Mouse (Mus musculus): ENCODE data around the gene Tnfaip8l1. TPM values are rescaled to one million over a fixed set of nuclear protein-coding genes. Genes with fewer than 3 reads are reported as not detected.
A peak's percentile ranks its signal among the peaks of the same experiment; 100 is the strongest.

Gene Tnfaip8l1
- total RNA-seq (2022): under 1 TPM; 0.12 to 0.54 (median 0.25) TPM

DNA sequence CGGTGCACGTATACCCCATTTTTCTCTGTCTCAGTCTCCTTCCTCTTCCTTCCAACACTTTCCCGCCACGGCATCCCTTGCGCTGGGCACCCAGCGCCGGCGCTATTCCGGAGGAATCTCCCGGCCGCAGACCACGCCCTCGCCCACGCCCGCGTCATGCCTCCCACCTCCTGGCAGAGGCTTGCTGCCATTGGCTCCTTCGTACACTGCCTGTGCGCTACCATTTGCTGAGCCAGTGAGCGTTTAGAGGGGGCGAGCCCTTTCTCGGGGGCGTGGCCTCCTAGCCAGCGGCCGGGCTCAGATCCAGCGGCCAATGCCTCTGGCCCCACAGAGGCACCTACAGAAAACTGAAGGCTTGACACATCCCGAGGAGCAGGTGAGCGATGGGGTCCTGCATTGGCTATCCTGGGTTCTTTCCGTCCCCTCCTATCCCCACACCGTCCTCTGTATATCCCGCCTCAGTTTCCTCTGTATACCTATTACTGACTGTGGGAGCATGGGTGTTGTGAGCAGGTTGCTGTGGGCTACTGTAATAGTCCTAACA is at the start of gene Tnfaip8l1:
Gene Tnfaip8l1 (plus strand): TSS at position 247 of the 544 bp plus-strand sequence.
- peak; percentile 85 to 91 for DNase-seq (ENCODE audit: low spot score in 2 of 2)

DNA sequence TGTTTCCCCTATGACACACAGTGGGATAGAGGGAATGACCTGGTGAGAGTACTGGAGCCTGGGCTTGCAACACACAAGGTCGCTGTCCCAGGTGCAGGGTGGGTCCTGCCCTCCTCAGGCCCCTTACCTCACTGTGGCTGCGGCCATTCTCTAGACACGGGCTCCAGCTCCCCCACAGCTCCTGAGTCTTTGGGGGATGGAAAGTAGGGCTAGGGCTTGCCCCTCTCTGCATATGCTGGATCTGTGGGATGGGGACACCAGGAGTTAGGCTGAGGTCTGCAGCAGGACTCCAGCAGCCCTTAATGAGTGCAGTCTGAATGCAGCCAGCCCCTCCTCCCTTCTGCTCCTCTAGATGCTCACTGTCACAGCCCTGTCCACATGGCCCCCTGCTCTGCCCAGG is 49.5 kb upstream of the Tnfaip8l1 start:
- no peak for DNase-seq (ENCODE audit: low spot score in 2 of 2)

DNA sequence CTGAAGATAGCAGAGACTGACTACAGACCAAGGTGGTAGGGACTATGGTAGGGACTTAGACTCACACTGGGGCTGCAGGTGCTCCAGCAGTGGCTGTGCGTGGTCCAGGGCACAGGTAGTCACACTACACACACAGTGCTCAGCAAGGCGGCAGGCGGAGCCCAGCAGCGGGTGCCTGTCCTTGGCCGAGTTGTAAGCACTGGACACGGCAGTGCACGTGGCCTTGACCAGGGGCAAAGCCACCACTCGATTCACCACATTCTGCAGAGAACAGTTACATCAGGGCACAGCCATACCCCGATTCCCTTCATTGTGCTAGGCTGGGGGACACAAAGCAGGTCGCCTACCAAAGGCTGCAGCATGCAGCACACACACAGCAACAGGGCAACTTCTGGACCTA is 46.1 kb upstream of the Tnfaip8l1 start:
- DNase-seq (ENCODE audit: low spot score in 2 of 2): no peak

DNA sequence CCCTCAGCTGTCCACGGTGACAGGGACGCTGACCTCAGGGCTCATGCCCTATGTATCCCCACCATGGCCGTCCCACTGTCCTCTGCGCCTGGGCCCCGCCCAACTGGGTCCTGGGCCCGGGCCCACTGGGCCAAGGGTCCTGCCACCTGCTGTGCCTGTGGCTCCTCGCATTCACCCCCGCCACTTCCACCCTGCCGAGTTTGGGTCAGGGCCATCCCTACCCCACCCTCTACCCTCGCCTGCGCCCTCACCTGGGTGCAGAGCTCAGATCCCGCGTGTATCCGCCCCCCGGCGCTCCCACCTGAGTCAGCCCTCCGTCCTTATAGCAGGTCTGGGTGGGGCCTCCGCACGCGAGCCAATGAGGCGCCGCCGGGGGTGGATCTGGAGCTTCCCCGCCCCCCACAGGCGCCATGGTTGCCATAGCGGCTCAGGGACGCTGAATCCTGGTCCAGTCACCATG is 45.0 kb upstream of the Tnfaip8l1 start, which contains the start of gene Plin5:
Gene Plin5 (minus strand): TSS at position 346 of the 460 bp plus-strand sequence.
- DNase-seq (ENCODE audit: low spot score in 2 of 2): peak in 1 of 2 experiments; percentile 65

DNA sequence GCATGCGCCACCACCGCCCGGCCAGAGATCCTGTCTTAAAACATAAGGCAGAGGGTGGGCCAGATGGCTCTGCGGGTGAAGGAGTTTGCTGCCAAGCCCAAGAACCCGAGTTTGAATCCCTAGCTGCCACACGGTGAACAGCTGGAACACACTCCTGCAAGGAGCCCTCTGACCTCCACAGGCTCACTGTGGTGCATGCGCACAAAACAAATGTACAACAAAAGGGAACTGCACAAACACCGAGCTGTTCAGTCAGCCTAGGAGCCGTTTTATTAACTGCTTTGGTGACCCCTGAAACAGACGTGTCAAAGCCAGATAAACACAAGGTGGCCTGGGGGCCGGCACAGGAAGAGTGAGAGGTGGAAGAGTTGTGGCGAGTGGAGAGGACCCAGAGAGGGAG is 42.8 kb upstream of the Tnfaip8l1 start:
- DNase-seq (ENCODE audit: low spot score in 2 of 2): no peak

DNA sequence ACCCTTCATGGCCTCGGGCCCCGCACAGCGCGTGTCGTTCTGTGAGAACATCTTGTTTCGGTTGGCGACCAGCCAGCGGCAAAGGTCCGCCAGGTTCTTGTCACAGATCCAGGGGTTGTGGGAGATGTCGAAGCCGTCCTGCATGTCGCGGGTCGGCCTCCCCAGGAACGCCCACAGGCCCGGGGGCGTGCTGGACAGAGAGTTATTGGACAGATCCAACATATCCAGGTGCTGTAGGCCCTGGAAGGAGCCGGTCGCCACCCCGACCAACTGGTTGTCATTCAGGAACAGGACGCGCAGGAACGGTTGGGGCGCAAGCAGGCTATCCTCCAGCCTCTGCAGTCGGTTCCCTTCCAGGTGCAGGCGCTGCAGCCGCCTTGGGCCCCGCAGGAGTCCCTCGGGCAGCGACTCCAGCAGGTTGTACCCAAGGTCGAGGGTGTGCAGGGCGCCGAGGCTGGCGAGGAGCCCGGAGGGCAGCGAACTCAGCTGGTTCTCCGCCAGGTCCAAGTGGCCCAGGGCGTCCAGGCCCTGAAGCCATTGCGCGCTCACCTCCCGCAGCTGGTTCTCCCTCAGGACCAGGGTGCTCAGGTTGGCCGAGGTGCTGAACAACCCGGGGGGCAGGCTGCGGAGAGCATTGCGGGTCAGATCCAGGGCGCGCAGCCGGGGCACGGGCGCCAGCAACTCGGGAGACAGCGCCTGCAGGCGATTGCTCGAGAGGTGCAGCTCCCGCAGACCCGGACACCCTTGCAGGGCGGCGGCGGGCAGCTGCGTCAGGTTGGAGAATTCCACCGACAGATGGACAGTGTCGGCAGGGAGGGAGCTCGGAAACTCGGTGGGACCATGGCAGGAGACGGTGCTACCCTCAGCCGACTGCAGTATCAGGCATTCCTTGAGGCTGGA is 42.0 kb upstream of the Tnfaip8l1 start:
- peak; percentile 75 to 77 for DNase-seq (ENCODE audit: low spot score in 2 of 2)

DNA sequence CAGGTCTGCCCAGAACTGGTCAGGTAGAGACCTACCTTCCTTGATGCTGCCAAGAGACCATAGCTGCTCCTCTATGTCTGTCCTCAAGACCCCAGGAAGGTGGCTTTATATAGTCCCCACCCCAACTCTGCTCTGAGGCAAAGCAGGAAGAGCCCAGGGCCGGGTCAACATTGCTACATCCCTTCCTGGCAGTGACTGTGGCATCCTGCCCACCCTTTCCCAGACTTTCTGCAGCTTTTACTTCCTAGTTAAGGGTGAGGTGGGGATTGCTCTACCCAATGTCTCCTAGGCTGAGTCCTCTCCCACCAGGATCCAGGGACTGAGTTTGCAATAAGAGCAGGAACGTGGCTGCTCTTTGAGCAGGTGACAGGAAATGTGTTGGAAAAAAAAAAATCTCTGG is 40.5 kb upstream of the Tnfaip8l1 start, which contains the start of gene Lrg1:
Gene Lrg1 (minus strand): TSS at position 176 of the 400 bp plus-strand sequence.
- DNase-seq (ENCODE audit: low spot score in 2 of 2): no peak

DNA sequence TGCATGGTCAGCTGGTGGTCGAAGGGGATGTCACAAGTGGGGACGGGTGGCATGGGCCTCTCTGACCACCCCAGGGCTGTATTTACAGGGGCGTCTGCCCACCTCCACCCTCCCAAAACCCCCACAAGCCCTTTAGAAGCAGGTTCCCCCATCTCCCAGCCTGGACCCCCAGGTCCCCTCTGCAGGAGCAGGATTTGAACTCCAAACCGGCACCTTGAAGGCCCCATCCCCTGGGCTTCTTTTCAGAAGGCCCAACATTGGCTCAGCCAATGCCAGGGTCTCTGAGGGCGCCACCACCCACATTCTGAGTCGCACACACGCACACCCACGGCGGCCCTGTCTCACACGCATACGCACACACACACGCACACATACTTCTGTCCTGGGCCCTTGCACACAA is 39.1 kb upstream of the Tnfaip8l1 start:
- DNase-seq (ENCODE audit: low spot score in 2 of 2): no peak

DNA sequence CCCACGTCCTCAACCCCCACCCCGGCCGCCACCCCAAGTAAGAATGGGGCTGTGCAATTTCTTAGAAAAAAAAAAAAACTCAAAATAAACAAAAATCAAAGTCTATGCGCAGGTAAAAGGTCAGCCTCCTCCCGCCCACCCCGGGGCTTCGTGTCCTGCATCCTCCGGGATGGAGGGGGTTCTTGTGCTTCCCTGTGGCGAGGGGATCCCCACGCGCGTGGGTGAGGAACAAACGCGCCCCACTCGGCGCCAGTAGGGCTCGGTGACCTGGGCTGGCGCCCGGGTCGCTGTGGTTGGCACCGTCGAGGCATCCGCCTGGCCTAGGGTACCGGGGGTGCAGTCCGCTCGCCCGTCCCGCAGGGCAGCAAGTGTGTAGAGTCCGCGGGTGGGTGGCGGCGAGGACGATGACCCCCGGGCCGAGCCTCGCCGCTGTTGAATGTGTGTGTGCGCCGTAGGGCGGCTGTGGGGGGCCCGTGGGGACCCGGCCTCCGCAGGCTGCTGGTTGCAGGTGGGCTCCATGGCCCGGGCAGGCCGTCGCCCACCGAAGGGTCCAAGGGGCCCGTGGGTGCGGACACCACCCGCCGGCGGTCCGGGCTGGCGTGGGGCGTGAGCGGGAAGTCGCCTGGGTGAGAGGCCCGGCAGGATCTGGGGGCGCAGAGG is 38.5 kb upstream of the Tnfaip8l1 start:
- DNase-seq (ENCODE audit: low spot score in 2 of 2): no peak

DNA sequence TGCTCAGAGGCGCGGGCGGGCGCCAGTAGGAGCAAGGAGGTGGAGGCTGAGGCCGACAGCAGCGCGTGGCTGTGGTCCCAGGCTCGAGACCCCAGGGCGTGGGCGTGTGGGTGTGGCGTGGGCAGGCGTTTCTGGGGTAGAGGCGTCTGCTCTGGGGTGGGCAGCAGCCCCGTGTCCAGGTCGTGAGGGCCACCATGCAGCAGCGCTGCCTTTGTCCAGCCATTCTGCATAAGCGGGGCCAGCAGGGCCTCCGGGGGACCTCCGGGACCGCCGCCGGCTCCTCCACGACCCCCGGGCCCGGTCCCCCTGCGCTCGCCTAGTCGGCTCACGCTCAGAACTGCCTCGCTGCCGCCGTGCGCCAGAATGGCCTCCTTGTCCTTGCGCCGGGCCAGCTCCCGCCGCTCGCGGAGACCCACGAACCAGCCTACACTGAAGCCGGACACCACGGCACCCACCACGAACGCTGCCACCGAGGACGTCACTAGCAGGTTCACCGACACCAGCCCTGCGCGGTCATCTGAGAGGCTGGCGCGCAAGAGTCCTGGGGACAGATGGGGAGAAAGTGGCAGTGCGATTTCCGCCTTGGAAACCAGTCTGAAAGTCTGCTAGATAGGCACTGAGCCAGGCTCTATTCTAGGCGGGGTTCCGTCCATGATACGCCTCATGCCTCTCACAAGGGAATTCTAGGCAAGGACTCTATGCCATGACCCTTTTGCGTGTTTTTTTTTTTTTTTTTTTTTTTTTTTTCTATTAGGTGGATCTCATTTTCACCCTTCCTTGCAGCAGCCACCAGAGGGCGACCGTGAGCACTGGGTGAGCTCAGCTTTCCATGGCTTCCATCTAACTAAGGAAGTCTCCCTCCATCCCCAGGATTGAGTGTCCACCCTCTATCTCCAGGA is 37.7 kb upstream of the Tnfaip8l1 start:
- no peak for DNase-seq (ENCODE audit: low spot score in 2 of 2)

DNA sequence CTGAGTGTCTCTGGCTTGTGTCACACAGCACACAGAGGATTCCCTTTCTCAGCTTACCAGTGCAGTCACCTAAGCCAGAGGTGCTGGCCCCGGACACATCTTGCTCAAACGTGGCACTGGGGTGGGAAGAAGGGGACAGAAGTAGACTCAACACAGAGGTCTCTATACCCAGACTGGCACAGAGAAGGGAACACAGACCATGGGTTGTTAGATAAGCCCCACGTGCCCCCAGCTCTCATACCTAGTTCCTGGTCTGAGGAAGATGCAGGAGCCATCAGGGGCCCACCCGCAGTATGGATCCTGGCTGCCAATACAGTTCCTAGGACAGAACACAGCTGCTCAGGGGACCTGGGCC is 37.0 kb upstream of the Tnfaip8l1 start:
- DNase-seq (ENCODE audit: low spot score in 2 of 2): no peak

DNA sequence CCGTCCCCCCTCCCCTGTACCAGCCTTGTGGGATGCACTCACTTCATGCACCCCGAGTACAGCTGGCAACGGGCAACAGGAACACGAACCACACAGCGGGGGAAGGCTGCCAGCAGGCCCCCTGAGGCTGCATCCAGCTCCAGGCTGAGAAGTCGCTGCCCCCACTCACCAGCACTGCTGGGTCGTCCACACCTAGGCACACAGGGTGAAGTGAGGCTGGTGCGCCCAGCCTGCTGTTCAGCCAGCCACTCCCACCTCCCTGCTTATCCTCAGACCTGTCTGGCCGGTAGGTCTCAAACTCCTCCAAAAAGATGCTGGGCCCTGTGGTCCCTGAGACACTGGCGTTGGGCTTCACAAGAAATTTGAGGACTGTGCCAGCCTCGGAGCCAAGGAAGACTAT is 36.1 kb upstream of the Tnfaip8l1 start:
- no peak for DNase-seq (ENCODE audit: low spot score in 2 of 2)

DNA sequence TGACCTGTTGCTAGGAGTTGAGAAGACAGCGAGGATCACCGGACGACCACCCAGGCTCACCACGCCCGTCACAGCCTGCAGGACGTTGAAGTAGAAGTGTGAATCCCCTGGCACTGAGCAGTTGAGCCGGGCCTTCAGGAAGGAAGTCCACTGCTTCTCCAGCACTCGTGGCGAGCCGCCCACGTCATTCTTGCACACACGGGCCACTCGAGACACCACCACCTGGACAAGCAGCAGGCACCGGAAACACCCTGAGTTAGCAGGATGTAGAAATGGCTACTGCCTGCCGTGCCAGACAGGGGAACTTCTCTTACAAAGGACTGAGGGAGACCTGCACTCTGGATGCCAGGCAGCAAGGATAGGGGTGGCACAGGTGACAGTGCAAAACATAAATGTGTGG is 34.0 kb upstream of the Tnfaip8l1 start:
- DNase-seq (ENCODE audit: low spot score in 2 of 2): no peak

DNA sequence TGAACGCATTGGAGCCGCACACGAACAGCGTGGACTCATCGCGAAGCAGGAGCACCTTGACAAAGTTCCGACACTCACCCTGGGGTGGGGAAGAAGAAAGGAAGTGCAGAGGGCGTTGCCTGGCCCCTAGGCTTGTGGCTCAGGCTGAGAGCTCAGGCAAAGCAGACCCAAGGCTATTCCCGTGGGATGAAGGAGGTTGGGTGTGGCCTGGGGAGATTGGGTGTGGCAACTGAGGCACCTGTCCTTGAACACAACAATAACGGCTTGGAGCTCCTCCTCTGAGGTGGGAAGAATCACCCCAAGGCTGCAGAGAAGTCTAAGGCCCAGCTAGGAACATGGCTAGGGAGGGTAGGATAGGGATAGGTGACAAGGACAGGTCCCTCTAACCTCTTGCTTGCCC is 31.1 kb upstream of the Tnfaip8l1 start:
- no peak for DNase-seq (ENCODE audit: low spot score in 2 of 2)

DNA sequence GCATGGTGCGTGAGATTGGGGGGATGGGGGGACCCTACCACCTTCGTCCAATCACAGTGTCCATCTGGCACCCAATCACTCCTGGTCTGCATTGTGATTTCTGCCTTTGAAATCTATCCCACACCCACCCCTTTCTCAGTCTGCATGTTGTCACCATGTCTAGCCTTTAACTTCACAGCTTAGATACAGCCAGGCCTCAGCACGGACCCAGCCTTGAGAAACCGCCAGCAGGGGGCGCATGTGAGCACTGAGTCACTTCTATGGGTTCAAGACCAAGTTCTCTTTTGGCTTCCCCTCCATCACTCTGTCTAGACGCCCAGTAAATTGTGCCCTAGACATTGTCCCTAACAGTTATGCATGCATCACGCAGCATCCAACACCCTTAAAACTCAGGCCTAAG is 30.5 kb upstream of the Tnfaip8l1 start:
- DNase-seq (ENCODE audit: low spot score in 2 of 2): no peak

DNA sequence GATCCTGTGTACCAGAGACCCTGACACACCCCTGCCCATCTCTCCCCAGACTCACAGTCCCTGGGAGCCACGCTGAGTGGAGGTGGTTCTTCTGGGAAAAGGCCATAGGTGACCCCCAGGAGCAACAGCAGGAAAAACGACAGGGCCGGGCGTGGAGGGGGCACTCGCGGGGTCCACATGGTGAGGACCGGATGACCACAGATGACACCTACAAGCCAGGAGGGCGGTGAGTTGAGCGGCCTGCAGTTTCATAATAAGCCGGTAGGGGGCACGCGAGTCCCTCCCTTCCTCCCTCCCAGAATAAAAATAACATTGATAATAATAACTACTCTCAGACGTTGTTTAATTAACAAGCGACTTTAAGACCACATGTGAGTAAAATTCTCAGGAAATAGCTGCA is 29.6 kb upstream of the Tnfaip8l1 start:
- peak; percentile 59 to 68 for DNase-seq (ENCODE audit: low spot score in 2 of 2)

DNA sequence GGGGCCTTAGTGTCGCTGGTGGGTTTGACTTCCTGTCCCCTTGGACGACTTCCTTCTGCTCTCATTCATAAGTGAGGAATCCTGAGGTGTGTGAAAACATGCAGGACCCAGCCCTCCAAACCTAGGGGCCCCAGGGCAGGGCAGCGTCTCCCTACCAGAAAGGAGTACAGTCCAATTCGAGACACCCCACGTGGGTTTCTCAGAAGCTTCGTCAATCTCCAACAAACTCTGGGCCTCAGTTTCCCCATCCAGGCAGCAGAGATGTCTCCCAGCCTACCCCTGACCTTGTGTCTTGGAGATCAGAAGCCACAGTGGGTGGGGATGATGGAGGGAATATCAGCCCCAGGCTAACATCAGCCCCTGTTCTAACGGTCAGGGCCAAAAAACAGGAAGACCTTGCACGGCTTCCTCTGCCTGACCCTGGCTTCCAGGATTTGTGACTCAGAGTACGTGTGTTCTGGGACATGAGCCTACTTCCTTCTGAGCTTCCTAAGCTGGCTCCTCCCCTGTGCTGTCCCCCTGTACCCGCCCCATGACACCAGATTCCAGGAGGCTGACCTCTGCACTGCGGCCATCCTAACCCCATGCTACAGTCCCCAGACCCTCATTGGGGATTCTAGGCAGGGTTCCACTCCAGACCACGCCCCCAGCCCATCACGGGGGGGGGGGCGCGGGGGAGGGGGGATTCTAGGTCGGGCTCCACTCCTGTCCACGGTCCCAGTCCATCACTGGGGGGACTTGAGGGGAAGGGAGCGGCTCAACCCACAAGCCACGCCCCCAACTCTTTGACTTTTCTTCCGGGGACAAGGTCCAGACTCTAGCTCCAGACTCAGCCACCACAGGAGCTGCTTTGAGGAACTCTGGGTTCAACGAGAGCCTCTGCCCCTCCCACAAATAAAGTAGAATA is 28.6 kb upstream of the Tnfaip8l1 start:
- DNase-seq (ENCODE audit: low spot score in 2 of 2): peak; percentile 59 to 63

DNA sequence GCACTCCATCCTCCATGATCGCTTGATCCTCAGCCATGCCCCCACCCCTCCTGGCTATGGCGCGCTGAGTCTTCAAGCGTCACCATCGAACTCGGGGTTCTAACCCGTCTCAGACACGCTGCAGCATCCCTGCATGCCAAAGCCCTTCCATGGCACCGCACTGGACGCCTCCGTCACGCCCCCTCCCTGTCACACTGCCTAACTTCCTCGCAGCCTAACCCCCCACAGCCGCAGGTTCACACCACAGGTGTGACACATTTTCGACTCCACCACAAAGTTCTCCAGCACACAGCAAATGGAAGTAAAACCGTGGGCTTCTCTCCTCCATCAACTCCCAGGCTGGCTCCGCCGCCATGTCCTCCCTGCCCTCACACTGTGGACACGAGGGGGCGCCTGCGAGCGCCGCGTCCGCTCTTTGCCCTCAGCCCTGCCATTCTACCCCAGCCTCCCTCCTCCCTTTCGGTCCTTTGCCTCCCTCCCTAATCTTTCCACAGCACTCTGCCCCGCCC is 27.8 kb upstream of the Tnfaip8l1 start:
- peak; percentile 44 to 62 for DNase-seq (ENCODE audit: low spot score in 2 of 2)

DNA sequence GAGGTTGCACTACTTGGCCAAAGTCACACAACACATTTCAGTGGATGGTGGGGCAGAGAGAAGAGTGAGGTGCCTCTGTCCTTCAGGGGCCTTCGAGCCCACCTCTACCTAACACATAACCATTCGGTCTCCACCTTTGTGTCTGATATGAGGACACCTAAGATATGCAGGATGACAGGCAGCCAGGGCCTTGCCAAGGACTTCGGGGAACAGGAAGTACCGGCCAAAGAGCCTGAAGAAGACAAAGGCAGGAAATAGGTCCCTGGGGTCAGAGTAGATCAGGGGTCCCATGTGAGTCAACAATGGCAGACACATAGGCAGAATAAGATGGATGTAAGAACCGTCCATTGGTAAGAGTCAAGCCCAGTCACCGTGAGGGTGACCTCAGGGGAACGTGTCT is 25.7 kb upstream of the Tnfaip8l1 start:
- DNase-seq (ENCODE audit: low spot score in 2 of 2): no peak

All from gastrocnemius, adult 8-10 months (tissue).